Mouse (Mus musculus) cerebellum, adult 2 months (tissue): ENCODE measurements at regions not wholly inside any gene's neighbourhood (a gene's known extent, or its start where the extent isn't known, plus 50 kb on each side); places are given as distances from the start of the nearest gene placed in this dataset.

Experiments used
- CTCF ChIP-seq: fragments of 200-500 bp; IDR thresholded peaks from 2 replicates; pipeline ENCODE4 v1.5.1; 2011; ENCODE audit warnings: low read depth, mild to moderate bottlenecking, control low read depth, low read length, moderate library complexity, borderline replicate concordance; ENCODE audit not compliant: insufficient read depth
- POLR2A ChIP-seq: fragments of 200-500 bp; IDR thresholded peaks from 2 replicates; pipeline ENCODE4 v1.6.1; 2011; ENCODE audit warnings: low read length, control low read depth, borderline replicate concordance; ENCODE audit not compliant: insufficient read depth

GRCm38 (mm10) chr5:58294903-58295302 is 577.1 kb downstream of the Pcdh7 start:
- TF ChIP-seq CTCF (no peak), POLR2A (no peak)
